Mouse (Mus musculus) kidney, embryonic 16.5 days (tissue): Measurements from ENCODE around the gene Kalrn. TPM values are rescaled to one million over a fixed set of nuclear protein-coding genes. Genes with fewer than 3 reads are reported as not detected.

Source experiments
- ATAC-seq: fragments of 200-750 bp; cut with Nextera tagmentation; 2 replicates; pipeline ENCODE4 v1.8.0; 2017; ENCODE audit warnings: moderate TSS enrichment; ENCODE audit not compliant: low FRiP score, low TSS enrichment
- H3K27ac ChIP-seq: fragments of 300-500 bp; sonication (generic); 2 replicates; pipeline ENCODE4 v1.5.1; 2014; ENCODE audit warnings: low read length
- H3K27me3 ChIP-seq: fragments of 300-500 bp; sonication (generic); 2 replicates; pipeline ENCODE4 v1.6.1; 2014; ENCODE audit warnings: low read length, control low read depth, mixed read lengths; ENCODE audit not compliant: insufficient read depth
- H3K36me3 ChIP-seq: fragments of 300-500 bp; sonication (generic); 2 replicates; pipeline ENCODE4 v1.6.1; 2014; ENCODE audit warnings: low read length, control low read depth, mixed read lengths; ENCODE audit not compliant: insufficient read depth
- H3K4me1 ChIP-seq: fragments of 300-500 bp; sonication (generic); 2 replicates; pipeline ENCODE4 v1.6.1; 2014; ENCODE audit warnings: low read length, control low read depth, mixed read lengths; ENCODE audit not compliant: insufficient read depth
- H3K4me2 ChIP-seq: fragments of 300-500 bp; sonication (generic); replicated peaks from 2 replicates; pipeline ENCODE4 v1.6.1; 2014; ENCODE audit warnings: low read depth, low read length
- H3K4me3 ChIP-seq: fragments of 300-500 bp; sonication (generic); 2 replicates; pipeline ENCODE4 v1.5.1; 2014; ENCODE audit warnings: mild to moderate bottlenecking, low read length
- H3K9ac ChIP-seq: fragments of 300-500 bp; sonication (generic); replicated peaks from 2 replicates; pipeline ENCODE4 v1.6.1; 2014; ENCODE audit warnings: low read length
- H3K9me3 ChIP-seq: fragments of 300-500 bp; sonication (generic); 2 replicates; pipeline ENCODE4 v1.6.1; 2016; ENCODE audit warnings: low read length, control low read depth
- WGBS: fragments of 180-500 bp; shearing (Covaris S2); extraction: QIAGEN DNeasy Blood & Tissue Kit; methylation state at CpG from one replicate; pipeline ENCODE4 v1.1.7; 2014; 5-methylcytosine and 5-hydroxymethylcytosine counted together
- polyA plus RNA-seq: library from polyadenylated mRNA; unstranded; fragments of >200 nt; fragmentation: Nextera tagmentation; extraction: Ambion mirVana; gene quantifications from 2 replicates; pipeline ENCODE4 v1.2.1, GENCODE M21; 2015

The Kalrn gene
- polyA plus RNA-seq, 1 experiment from 2014 or later = 15.2 TPM

DNA sequence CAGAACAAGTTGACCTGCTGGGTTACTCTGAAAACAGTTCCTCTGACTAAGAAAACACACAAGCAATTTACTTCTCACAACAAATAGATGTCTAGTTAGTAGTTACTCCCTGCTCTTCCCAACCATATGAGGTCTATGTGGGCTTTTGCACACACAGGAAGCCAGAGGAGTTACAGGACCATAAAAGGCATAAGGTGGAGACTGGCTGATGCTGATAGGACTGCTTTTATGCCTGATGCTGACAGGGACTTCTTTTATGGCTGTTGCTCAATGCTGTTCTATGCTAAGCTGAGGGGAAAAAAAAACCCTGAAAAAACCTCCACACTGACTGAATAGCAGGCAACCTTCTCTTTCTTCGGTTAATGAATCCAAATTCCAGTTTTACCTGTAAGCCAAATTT lies 270.8 kb downstream of the Kalrn start:
- 92% methylated on average over 1 of the region's 1 CpGs for WGBS
- H3K4me2 ChIP-seq = no peak overlapping the region

DNA sequence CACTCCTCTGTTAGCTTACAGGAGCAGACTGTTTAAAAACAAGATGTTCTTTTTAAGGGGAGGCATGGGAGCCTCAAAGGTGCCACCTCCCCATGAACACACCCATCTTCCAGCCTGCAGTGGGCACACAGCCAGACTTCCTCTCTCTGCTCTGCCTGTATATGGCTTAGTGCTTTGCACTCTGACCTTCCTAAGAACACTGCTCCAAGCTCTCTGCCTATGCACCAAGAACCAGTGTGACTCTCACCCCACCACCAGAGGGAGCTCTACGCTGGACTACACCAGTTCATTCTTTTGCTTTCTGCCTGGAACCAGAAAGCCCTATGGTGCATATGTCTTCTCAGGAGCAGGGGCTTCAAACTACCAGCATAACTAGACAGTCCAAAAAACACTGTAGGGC lies 271.3 kb downstream of the Kalrn start:
- Histone ChIP-seq H3K9ac (no peak overlapping the region), H3K4me2 (no peak overlapping the region), H3K9me3 (no peaks in the 10 kb centered on the region), H3K27ac (no peak overlapping the region), H3K4me1 (no peaks in the 10 kb centered on the region), H3K36me3 (no peaks in the 10 kb centered on the region; the same call in 1 of the 2 replicates), H3K4me3 (no peak overlapping the region), H3K27me3 (no peaks in the 10 kb centered on the region)
- 95% methylated on average over 1 of the region's 1 CpGs for WGBS
- no peak for ATAC-seq

More for the DNA sequence above, 270.8 kb downstream of the Kalrn start:
- Histone ChIP-seq H3K27ac (no peak overlapping the region), H3K9me3 (no peaks in the 10 kb centered on the region), H3K4me1 (no peaks in the 10 kb centered on the region), H3K27me3 (no peaks in the 10 kb centered on the region), H3K36me3 (peaks cover 3% of the 10 kb centered on the region; the same call in 1 of the 2 replicates), H3K4me3 (no peak overlapping the region), H3K9ac (no peak overlapping the region)
- ATAC-seq = no peak

DNA sequence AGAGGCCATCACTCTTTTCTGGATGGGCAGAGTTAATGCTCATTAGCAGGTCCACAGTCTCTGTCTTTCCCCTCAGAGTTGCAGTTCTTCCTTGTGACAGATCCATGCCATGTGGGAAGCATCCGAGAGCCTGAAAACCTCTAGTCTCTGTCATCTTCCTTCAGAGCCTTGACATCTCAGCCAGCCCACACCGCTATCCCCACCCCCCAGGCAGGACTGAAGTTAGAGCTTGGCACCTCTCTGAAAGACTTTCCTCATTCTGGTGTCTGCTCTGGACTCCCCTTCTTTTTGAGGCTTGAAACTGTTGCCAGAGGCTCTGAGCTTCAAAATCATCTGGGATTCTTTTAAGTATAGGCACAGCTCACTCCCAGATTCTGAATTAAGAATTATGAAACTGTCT lies 274.1 kb downstream of the Kalrn start:
- H3K4me2 ChIP-seq = no peak overlapping the region
- H3K9me3 ChIP-seq = no peaks in the 10 kb centered on the region
- 53% methylated on average over 2 of the region's 2 CpGs for WGBS
- no peak overlapping the region for H3K27ac ChIP-seq
- no peak for ATAC-seq
- H3K4me1 ChIP-seq = no peaks in the 10 kb centered on the region
- no peak overlapping the region for H3K4me3 ChIP-seq
- H3K9ac ChIP-seq = no peak overlapping the region
- H3K36me3 ChIP-seq = no peaks in the 10 kb centered on the region
- no peaks in the 10 kb centered on the region for H3K27me3 ChIP-seq

DNA sequence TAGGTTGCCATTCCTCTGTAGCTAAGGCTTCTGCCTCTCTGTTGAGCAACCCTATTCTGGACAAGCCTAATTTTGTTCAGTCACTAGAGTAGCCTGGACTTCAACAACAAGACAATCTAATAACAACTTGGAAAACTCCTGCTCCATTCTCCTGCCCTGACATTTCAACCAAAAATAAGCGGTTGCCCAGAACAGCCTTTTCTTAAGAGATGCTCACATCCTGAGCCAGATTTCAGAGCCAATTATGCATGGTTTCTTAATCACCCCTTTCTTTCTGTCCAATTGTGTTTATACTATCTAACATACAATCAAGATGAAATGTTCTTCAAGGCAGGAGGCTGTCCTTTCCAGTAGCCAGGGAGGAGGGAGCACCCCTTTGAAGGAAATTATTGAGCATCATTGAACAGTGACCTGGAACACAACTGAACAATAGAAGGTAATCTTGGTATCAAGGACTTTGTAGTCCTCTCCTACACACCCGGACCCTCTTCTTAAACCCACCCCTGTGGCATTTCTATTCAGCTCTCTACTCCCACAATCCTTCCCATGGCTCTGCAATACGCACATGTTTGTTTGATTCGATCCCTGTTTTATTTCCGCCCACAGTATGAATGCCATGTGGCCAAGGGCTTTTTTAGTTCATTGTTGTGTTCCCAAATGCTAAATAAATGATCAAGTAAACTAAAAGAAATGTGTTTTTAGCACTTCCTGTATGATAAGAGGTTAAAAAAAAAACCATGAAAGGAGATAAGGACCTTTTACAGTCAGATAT lies 275.2 kb downstream of the Kalrn start:
- WGBS = 86% methylated on average over 5 of the region's 5 CpGs
- no peak overlapping the region for H3K9ac ChIP-seq

DNA sequence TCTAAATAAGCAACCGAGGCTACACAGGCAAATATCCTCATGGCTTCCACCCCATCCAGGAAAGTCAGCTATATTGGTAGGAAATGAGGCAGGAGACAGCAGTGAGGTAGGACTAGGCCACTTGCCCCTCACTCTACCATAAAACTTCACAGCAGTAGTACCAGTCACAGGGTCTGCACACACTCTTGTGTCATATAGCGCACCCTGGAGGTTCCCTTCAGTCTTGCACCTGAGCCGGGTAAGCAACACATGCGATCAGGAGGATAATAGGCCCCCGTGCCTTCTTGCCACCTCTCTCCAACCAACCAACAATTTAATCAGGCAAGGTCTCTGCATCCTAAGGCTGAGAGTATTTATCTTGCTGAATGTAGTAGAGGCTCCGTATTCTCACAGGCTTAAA lies 278.8 kb downstream of the Kalrn start:
- Histone ChIP-seq H3K4me1 (no peaks in the 10 kb centered on the region), H3K27me3 (no peaks in the 10 kb centered on the region), H3K4me2 (no peak overlapping the region), H3K27ac (no peak overlapping the region), H3K9ac (no peak overlapping the region), H3K36me3 (no peaks in the 10 kb centered on the region; the same call in 1 of the 2 replicates), H3K4me3 (no peak overlapping the region), H3K9me3 (no peaks in the 10 kb centered on the region)
- WGBS = 87% methylated on average over 6 of the region's 6 CpGs
- ATAC-seq = no peak

More for the DNA sequence above, 275.2 kb downstream of the Kalrn start:
- no peak overlapping the region for H3K4me2 ChIP-seq
- H3K36me3 ChIP-seq = no peaks in the 10 kb centered on the region
- H3K4me3 ChIP-seq = no peak overlapping the region
- H3K4me1 ChIP-seq = no peaks in the 10 kb centered on the region
- H3K27ac ChIP-seq = no peak overlapping the region
- no peaks in the 10 kb centered on the region for H3K9me3 ChIP-seq
- H3K27me3 ChIP-seq = no peaks in the 10 kb centered on the region
- ATAC-seq = no peak

DNA sequence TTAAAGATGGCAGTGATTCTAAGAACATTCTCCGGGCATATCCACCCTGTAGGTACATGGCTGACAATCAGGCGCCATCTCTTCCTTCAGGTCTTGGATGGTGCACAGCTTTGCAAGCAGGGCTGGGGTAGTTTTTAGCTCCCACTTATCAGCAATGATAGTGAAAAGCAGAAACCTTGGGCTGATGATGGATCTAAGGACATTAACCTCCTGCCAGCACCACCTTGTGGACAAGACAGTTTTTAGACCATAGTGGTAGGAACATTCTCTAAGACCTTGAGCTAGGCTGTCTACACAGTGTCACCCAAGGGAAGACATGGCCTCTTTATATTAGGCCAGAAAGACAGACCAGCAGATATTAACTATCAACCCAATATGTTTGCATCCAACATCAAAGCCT lies 279.7 kb downstream of the Kalrn start:
- H3K4me1 ChIP-seq = no peaks in the 10 kb centered on the region
- no peak overlapping the region for H3K27ac ChIP-seq
- 93% methylated on average over 2 of the region's 2 CpGs for WGBS
- H3K4me2 ChIP-seq = no peak overlapping the region
- no peaks in the 10 kb centered on the region for H3K27me3 ChIP-seq
- no peaks in the 10 kb centered on the region; the same call in 1 of the 2 replicates for H3K36me3 ChIP-seq
- no peak overlapping the region for H3K9ac ChIP-seq
- H3K9me3 ChIP-seq = no peaks in the 10 kb centered on the region
- ATAC-seq = no peak
- no peak overlapping the region for H3K4me3 ChIP-seq

DNA sequence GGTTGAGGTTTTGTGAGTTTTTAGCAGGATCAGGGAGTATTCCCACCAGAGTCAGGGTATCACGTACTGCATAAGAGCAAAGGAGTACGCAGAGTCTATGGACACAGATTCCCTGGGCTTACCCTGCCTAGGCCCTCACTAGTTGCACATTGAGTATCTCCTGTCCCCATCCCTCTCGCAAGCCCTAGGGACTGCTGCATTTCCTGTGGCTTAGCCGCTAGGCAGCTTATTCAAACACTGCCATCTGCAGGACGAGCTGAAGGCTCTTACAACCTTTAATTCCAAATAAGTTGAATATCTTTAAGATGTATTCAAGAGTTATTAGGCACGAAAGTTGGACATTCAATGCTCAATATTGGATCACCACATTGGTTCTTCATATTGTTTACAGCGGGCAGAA lies 283.7 kb downstream of the Kalrn start:
- H3K4me2 ChIP-seq = no peak overlapping the region
- no peaks in the 10 kb centered on the region; the same call in 1 of the 2 replicates for H3K36me3 ChIP-seq
- no peak overlapping the region for H3K27ac ChIP-seq
- H3K4me3 ChIP-seq = no peak overlapping the region
- H3K9ac ChIP-seq = no peak overlapping the region
- H3K9me3 ChIP-seq = no peaks in the 10 kb centered on the region
- ATAC-seq = no peak
- no peaks in the 10 kb centered on the region for H3K27me3 ChIP-seq
- 57% methylated on average over 7 of the region's 7 CpGs for WGBS
- H3K4me1 ChIP-seq = no peaks in the 10 kb centered on the region

DNA sequence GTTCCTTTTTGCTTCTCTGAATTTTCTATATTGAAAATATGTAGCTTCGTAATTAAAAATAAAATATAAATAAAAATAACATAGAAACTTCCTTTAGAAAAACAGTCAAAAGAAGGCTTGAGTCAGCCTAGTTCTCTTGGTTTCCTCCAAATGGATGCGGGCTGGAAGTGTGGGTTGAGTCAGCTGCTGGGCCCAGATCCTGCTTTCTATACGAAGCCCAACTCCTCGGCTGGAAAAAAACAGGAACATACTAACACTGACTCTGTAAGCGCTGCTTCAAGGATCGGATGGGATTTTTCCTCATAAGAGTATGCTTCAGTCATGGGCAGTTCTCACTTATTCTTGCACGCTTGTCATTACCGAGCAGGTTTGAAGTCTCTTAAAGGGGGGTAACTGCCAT lies 291.3 kb downstream of the Kalrn start:
- Histone ChIP-seq H3K36me3 (no peaks in the 10 kb centered on the region), H3K9ac (no peak overlapping the region), H3K4me1 (no peaks in the 10 kb centered on the region), H3K4me3 (no peak overlapping the region), H3K27ac (no peak overlapping the region), H3K9me3 (no peaks in the 10 kb centered on the region), H3K4me2 (no peak overlapping the region), H3K27me3 (no peaks in the 10 kb centered on the region)
- no peak for ATAC-seq
- 89% methylated on average over 8 of the region's 8 CpGs for WGBS

DNA sequence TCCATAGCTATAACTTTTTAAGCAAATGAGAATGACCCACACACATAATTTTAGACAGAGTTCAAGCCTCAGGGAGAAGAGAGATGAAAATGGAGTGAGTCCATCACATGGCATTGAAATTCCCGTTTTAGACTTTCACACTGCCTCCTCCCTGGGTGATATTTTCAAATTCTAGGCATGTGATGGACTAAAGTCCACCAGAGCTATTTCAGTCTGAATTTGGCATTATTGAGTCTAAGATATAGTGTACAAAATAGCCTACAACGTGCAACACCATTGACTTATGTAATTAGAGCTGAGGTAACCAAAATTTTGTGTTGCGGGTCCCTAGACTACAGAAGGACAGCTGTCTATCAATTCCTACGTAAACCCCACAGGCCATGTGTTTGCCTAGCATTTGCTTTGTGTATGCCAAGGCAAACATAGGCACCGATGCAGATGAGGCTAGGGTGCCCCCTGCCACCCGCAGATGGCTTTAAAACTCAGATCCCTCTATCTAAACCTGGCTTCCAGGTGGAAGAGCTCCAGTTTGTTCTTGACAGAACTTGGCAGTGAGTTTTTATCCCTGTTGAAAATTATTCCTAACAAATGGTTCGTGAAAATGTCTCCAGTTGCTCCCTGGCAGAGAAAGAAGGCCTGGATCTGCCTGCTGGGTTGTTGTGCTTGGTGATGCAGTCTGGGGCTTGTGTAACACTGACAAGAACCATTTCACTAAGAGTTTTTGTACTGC lies 293.5 kb downstream of the Kalrn start:
- H3K9ac ChIP-seq = no peak overlapping the region
- no peaks in the 10 kb centered on the region for H3K36me3 ChIP-seq
- H3K27ac ChIP-seq = no peak overlapping the region
- H3K4me2 ChIP-seq = no peak overlapping the region
- no peaks in the 10 kb centered on the region for H3K27me3 ChIP-seq
- H3K4me3 ChIP-seq = no peak overlapping the region
- ATAC-seq = no peak
- 76% methylated on average over 7 of the region's 7 CpGs for WGBS
- no peaks in the 10 kb centered on the region for H3K9me3 ChIP-seq
- H3K4me1 ChIP-seq = no peaks in the 10 kb centered on the region

DNA sequence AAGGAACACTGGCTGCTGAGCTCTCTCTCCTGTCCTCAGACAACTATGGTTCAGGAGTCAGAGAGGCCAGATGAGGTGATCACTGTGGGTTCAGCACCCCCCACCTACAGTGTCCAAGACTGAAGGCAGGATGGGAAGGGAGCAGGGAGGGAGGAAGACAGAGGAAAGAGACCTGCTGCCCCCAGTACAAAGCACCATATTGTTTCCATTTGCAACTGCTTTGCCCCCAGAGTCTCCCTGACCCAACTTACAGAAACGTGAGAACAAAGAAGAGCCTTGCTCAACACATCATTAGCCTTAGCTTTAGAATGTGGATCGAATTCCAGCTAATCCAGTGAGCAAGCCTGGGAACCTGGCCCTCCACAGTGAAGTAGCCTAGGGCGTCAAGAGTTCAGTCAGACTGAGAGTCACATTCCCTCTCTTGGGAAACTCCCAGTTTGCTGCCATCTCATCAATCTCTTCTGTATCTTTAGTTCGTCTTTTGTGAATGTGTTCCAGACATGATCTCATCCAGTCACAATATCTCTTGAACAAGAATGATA lies 295.0 kb downstream of the Kalrn start:
- Histone ChIP-seq H3K36me3 (no peaks in the 10 kb centered on the region), H3K27me3 (no peaks in the 10 kb centered on the region), H3K27ac (no peak overlapping the region), H3K9me3 (no peaks in the 10 kb centered on the region), H3K9ac (no peak overlapping the region), H3K4me3 (no peak overlapping the region), H3K4me2 (no peak overlapping the region), H3K4me1 (no peaks in the 10 kb centered on the region)
- ATAC-seq = no peak
- 41% methylated on average over 4 of the region's 4 CpGs for WGBS
